Mouse (Mus musculus) G1E (cell line): ENCODE results near the gene Spata31d1b.

Source experiments
- CTCF ChIP-seq: IDR thresholded peaks from 2 replicates; pipeline ENCODE4 v1.5.1; 2012; ENCODE audit warnings: low read depth, low read length, inconsistent platforms, mixed read lengths
- GATA1 ChIP-seq: IDR thresholded peaks from 2 replicates; pipeline ENCODE4 v1.6.1; 2012; ENCODE audit warnings: borderline replicate concordance, low read length, inconsistent platforms, mixed read lengths
- POLR2AphosphoS5 ChIP-seq: IDR thresholded peaks from 2 replicates; pipeline ENCODE4 v1.6.1; 2012; ENCODE audit warnings: low read depth, low read length, inconsistent platforms; ENCODE audit not compliant: insufficient replicate concordance

- TF ChIP-seq CTCF, result no peak
- TF ChIP-seq GATA1, result no peak
- TF ChIP-seq POLR2AphosphoS5, result no peak
These were observed 35.5 kb upstream of the Spata31d1b start for GRCm38 (mm10) chr13:59676316-59677229.
